Comparison of ENCODE assay signal across 20 mouse cellular contexts in the genomic region with DNA sequence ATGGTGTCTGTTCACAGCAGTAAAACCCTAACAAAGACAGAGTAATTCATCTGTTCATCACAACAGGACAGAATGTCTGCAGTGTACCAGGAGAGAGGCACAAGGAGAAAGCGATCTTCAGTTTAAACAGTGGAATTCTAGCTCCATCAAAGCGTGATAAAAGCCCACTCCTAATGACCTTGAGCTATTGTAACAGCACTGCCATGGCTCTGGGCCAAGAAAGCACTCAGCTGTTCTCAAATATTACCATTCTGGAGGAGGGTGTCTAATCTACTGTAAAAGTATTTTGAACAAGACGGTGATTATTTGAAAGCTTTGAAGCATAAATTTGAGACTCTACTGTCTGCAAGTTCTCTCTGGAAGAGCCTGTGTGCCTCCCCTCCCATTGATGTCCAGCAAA.
DNase-seq lines count a peak whose midpoint lies in the region; ATAC-seq and TF ChIP-seq lines count a peak whose summit lies in the region.
"Had no signal": no experiment of that assay in that cellular context is flagged by ENCODE, and none has a peak within 500 bp of the region (broad histone marks: within the 10 kb centered on the region; RNA-seq: fewer than 3 reads in every experiment).

No protein-coding gene starts in this region.

- DNase-seq in heart, postnatal 4 days, result peak; percentile 20
- peak; percentile 7 for DNase-seq in limb, embryonic 11.5 days (ENCODE audit: low spot score)
- DNase-seq in limb, embryonic 10.5 days (ENCODE audit: low spot score), result no peak
- peak; percentile 50 for DNase-seq in MN1 (ENCODE audit: low spot score)
- peak; percentile 21 for DNase-seq in lung, postnatal 0 days (ENCODE audit: low spot score)
- DNase-seq: adrenal gland, postnatal 36 days; B cell, adult 2 months; cerebellum, adult 8-10 months; heart, postnatal 14 days; kidney, adult 18-20 months; thymus, adult 18-20 months had no signal

- no peak for TF ChIP-seq CTCF in lung, postnatal 0 days (IDR thresholded peaks at IDR 0.05)

- no peak overlapping the region for H3K4me2 ChIP-seq in heart, embryonic 11.5 days
- no peak overlapping the region for H3K4me2 ChIP-seq in limb, embryonic 11.5 days (ENCODE audit: low read depth, severe bottlenecking)
- H3K4me2 ChIP-seq in lung, postnatal 0 days (replicated peaks; ENCODE audit: low read depth, low read length), result no peak overlapping the region
- H3K4me2 ChIP-seq in forebrain, embryonic 12.5 days, result no peak overlapping the region
- H3K4me2 ChIP-seq: embryonic facial prominence, embryonic 15.5 days; forebrain, embryonic 13.5 days; limb, embryonic 13.5 days; liver, embryonic 15.5 days; neural tube, embryonic 12.5 days had no signal

- TF ChIP-seq EP300 in lung, postnatal 0 days (IDR thresholded peaks at IDR 0.05), result no peak

- H3K36me3 ChIP-seq in heart, embryonic 11.5 days (ENCODE audit: control insufficient read depth, insufficient read depth, low read length), result no peaks in the 10 kb centered on the region
- no peaks in the 10 kb centered on the region for H3K36me3 ChIP-seq in limb, embryonic 11.5 days (ENCODE audit: control insufficient read depth, insufficient read depth, low read length)
- no peaks in the 10 kb centered on the region for H3K36me3 ChIP-seq in limb, embryonic 10.5 days
- H3K36me3 ChIP-seq in lung, postnatal 0 days (ENCODE audit: insufficient read depth, low read length), result no peaks in the 10 kb centered on the region
- no peaks in the 10 kb centered on the region for H3K36me3 ChIP-seq in forebrain, embryonic 12.5 days (replicated peaks)
- H3K36me3 ChIP-seq: embryonic facial prominence, embryonic 15.5 days; heart, embryonic 10.5 days; limb, embryonic 13.5 days; liver, embryonic 15.5 days; neural tube, embryonic 12.5 days had no signal

- ATAC-seq in heart, embryonic 11.5 days (replicated peaks; ENCODE audit: insufficient number of reproducible peaks, low FRiP score, low TSS enrichment), result no peak
- no peak for ATAC-seq in limb, embryonic 11.5 days (ENCODE audit: insufficient number of reproducible peaks, low FRiP score, low TSS enrichment, low read depth)
- no peak for ATAC-seq in lung, postnatal 0 days
- no peak for ATAC-seq in forebrain, embryonic 12.5 days (ENCODE audit: low FRiP score)
- ATAC-seq: forebrain, embryonic 13.5 days had no signal

- H3K27me3 ChIP-seq in heart, embryonic 11.5 days (ENCODE audit: control insufficient read depth, insufficient read depth, low read length), result no peaks in the 10 kb centered on the region
- H3K27me3 ChIP-seq in limb, embryonic 11.5 days (ENCODE audit: control insufficient read depth, insufficient read depth, low read length), result no peaks in the 10 kb centered on the region
- no peaks in the 10 kb centered on the region for H3K27me3 ChIP-seq in limb, embryonic 10.5 days (ENCODE audit: low read depth, poor library complexity, severe bottlenecking)
- H3K27me3 ChIP-seq in lung, postnatal 0 days (replicated peaks; ENCODE audit: insufficient read depth, low read length), result no peaks in the 10 kb centered on the region
- no peaks in the 10 kb centered on the region for H3K27me3 ChIP-seq in forebrain, embryonic 12.5 days
- H3K27me3 ChIP-seq: embryonic facial prominence, embryonic 15.5 days; forebrain, embryonic 13.5 days; liver, embryonic 15.5 days; megakaryocyte, embryonic 14.5 days; neural tube, embryonic 12.5 days had no signal

- H3K9ac ChIP-seq in heart, embryonic 11.5 days (ENCODE audit: low read depth, low read length), result no peak overlapping the region
- H3K9ac ChIP-seq in limb, embryonic 11.5 days (ENCODE audit: low read length), result no peak overlapping the region
- H3K9ac ChIP-seq in lung, postnatal 0 days (replicated peaks; ENCODE audit: low read depth), result no peak overlapping the region
- H3K9ac ChIP-seq in forebrain, embryonic 12.5 days, result no peak overlapping the region
- H3K9ac ChIP-seq: embryonic facial prominence, embryonic 15.5 days; forebrain, embryonic 13.5 days; limb, embryonic 13.5 days; liver, embryonic 15.5 days; neural tube, embryonic 12.5 days had no signal

- 68% methylated on average over 3 of the region's 3 CpGs for WGBS in heart, embryonic 11.5 days (ENCODE audit: insufficient replicate concordance)
- 89% methylated on average over 3 of the region's 3 CpGs for WGBS in limb, embryonic 11.5 days
- 90% methylated on average over 3 of the region's 3 CpGs for WGBS in limb, embryonic 10.5 days
- WGBS in lung, postnatal 0 days, result 31% methylated on average over 3 of the region's 3 CpGs
- WGBS in forebrain, embryonic 12.5 days, result 68% methylated on average over 3 of the region's 3 CpGs

- no peaks in the 10 kb centered on the region for H3K9me3 ChIP-seq in heart, embryonic 11.5 days (replicated peaks; ENCODE audit: control insufficient read depth, low read length)
- no peaks in the 10 kb centered on the region for H3K9me3 ChIP-seq in limb, embryonic 11.5 days (ENCODE audit: control insufficient read depth, low read length)
- no peaks in the 10 kb centered on the region for H3K9me3 ChIP-seq in limb, embryonic 10.5 days (replicated peaks)
- H3K9me3 ChIP-seq in lung, postnatal 0 days (ENCODE audit: low read length), result no peaks in the 10 kb centered on the region
- H3K9me3 ChIP-seq in forebrain, embryonic 12.5 days, result no peaks in the 10 kb centered on the region
- H3K9me3 ChIP-seq: embryonic facial prominence, embryonic 15.5 days; forebrain, embryonic 13.5 days; heart, embryonic 10.5 days; limb, embryonic 13.5 days; liver, embryonic 15.5 days; neural tube, embryonic 12.5 days had no signal

- no peaks in the 10 kb centered on the region for H3K4me1 ChIP-seq in heart, embryonic 11.5 days (ENCODE audit: control insufficient read depth, insufficient read depth, low read length)
- H3K4me1 ChIP-seq in limb, embryonic 11.5 days (ENCODE audit: control insufficient read depth, insufficient read depth, low read length), result no peaks in the 10 kb centered on the region; the same call in 1 of the 2 replicates
- H3K4me1 ChIP-seq in limb, embryonic 10.5 days, result peaks cover 15% of the 10 kb centered on the region
- no peaks in the 10 kb centered on the region for H3K4me1 ChIP-seq in lung, postnatal 0 days (ENCODE audit: insufficient read depth, low read depth, low read length)
- no peaks in the 10 kb centered on the region for H3K4me1 ChIP-seq in forebrain, embryonic 12.5 days
- H3K4me1 ChIP-seq: forebrain, embryonic 13.5 days; heart, embryonic 10.5 days; liver, embryonic 15.5 days; megakaryocyte, embryonic 14.5 days; neural tube, embryonic 12.5 days had no signal

- H3K27ac ChIP-seq in heart, embryonic 11.5 days (ENCODE audit: low read depth, low read length), result no peak overlapping the region
- no peak overlapping the region for H3K27ac ChIP-seq in limb, embryonic 11.5 days (replicated peaks; ENCODE audit: low read depth, low read length)
- no peak overlapping the region for H3K27ac ChIP-seq in limb, embryonic 10.5 days
- H3K27ac ChIP-seq in lung, postnatal 0 days (ENCODE audit: low read length), result no peak overlapping the region
- H3K27ac ChIP-seq in forebrain, embryonic 12.5 days, result no peak overlapping the region
- H3K27ac ChIP-seq: embryonic facial prominence, embryonic 15.5 days; heart, embryonic 10.5 days; limb, embryonic 13.5 days; liver, embryonic 15.5 days; neural tube, embryonic 12.5 days had no signal

- no peak overlapping the region for H3K4me3 ChIP-seq in heart, embryonic 11.5 days (ENCODE audit: low read depth, low read length)
- no peak overlapping the region for H3K4me3 ChIP-seq in limb, embryonic 11.5 days (ENCODE audit: low read depth, low read length)
- no peak overlapping the region for H3K4me3 ChIP-seq in limb, embryonic 10.5 days
- H3K4me3 ChIP-seq in lung, postnatal 0 days (ENCODE audit: low read depth, low read length), result no peak overlapping the region
- no peak overlapping the region for H3K4me3 ChIP-seq in forebrain, embryonic 12.5 days (replicated peaks)
- H3K4me3 ChIP-seq: embryonic facial prominence, embryonic 15.5 days; forebrain, embryonic 13.5 days; heart, embryonic 10.5 days; limb, embryonic 13.5 days; liver, embryonic 15.5 days; megakaryocyte, embryonic 14.5 days; neural tube, embryonic 12.5 days had no signal
